Mouse (Mus musculus): ENCODE data around the gene Pef1. TPM values are rescaled to one million over a fixed set of nuclear protein-coding genes. Genes with fewer than 3 reads are reported as not detected.

The Pef1 gene
- polyA plus RNA-seq, 1 experiment from 2014 or later = 64.7 TPM

DNA sequence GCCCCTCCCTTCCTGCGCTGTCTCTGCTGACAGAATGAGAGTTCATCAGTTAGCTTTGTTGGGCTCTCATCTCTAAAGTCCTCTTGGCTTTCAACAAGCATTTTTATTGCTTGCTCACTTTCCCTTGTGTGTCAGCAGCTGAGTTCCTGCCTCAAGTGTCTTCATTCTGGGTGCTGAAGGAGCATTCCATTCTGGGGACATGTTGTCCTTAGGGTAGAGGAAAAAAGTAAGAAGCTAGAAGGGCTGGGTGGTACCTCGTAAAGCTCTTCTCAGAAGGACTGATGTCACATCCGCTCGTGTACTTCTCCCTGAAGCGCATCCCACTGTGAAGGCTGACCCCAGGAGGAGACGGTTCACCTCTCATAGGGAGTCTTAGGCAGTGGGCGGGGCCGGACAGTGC, 19.2 kb downstream of the Pef1 start:
- H3K9me3 ChIP-seq = no peaks in the 10 kb centered on the region
- no peak for ATAC-seq (ENCODE audit: insufficient number of reproducible peaks, insufficient read depth, low FRiP score, low TSS enrichment, low read depth)
- 76% methylated on average over 8 of the region's 8 CpGs for WGBS

DNA sequence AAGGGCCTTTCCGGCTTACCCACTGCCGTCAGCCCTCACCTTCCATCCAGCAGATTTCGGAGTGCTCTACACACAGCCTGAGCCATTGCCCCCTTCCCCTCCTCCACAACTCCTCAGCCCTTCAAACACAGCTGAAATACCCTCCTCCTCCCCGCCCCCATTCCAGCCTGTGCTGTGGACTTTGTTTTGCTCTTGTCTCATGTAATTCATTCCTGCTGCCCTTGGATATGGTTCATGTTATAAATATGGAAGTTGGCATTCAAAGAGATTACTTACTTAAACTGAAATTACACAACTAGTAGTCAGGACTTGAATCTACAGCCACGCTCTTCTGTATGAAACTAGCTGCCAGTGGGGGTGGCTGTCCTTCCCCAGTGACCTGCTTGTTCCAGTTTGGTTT, 20.7 kb downstream of the Pef1 start:
- ATAC-seq (ENCODE audit: insufficient number of reproducible peaks, insufficient read depth, low FRiP score, low TSS enrichment, low read depth) = no peak
- Histone ChIP-seq H3K4me1 (replicated peaks) (no peaks in the 10 kb centered on the region), H3K9ac (replicated peaks) (no peak overlapping the region), H3K4me2 (no peak overlapping the region), H3K9me3 (no peaks in the 10 kb centered on the region), H3K4me3 (replicated peaks) (no peak overlapping the region), H3K27me3 (no peaks in the 10 kb centered on the region), H3K36me3 (peaks cover 72% of the 10 kb centered on the region), H3K27ac (no peak overlapping the region)
- WGBS = 91% methylated on average over 5 of the region's 5 CpGs

More for the DNA sequence above, 19.2 kb downstream of the Pef1 start:
- H3K9ac ChIP-seq (replicated peaks) = no peak overlapping the region
- H3K4me1 ChIP-seq (replicated peaks) = no peaks in the 10 kb centered on the region
- H3K27me3 ChIP-seq = no peaks in the 10 kb centered on the region
- H3K27ac ChIP-seq = no peak overlapping the region
- H3K4me2 ChIP-seq = no peak overlapping the region
- peaks cover 64% of the 10 kb centered on the region for H3K36me3 ChIP-seq
- H3K4me3 ChIP-seq (replicated peaks) = no peak overlapping the region

DNA sequence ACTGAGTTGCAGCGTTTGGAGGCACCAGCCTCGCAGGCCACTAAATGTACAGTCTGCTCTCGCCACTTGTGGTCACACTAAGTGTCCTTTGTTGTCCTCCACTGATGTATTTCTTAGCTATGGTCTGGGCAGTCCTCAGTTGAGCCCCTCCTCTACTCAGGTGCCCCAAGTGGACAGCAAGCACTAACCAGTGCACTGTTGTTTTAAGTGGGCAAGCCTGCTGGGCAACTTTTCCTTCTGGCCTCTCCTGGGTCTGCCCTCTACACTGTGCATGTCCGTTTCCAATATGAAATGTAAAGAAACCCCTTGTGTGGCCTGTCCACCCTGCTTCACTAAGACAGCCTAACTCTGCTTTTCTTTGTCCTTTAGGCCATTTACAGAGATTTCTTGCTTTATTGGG, 21.8 kb downstream of the Pef1 start:
- peaks cover 79% of the 10 kb centered on the region for H3K36me3 ChIP-seq
- no peak overlapping the region for H3K27ac ChIP-seq
- no peak overlapping the region for H3K4me3 ChIP-seq (replicated peaks)
- ATAC-seq (ENCODE audit: insufficient number of reproducible peaks, insufficient read depth, low FRiP score, low TSS enrichment, low read depth) = no peak
- H3K4me2 ChIP-seq = no peak overlapping the region
- no peak overlapping the region for H3K9ac ChIP-seq (replicated peaks)
- WGBS = 91% methylated on average over 4 of the region's 4 CpGs
- H3K27me3 ChIP-seq = no peaks in the 10 kb centered on the region
- H3K9me3 ChIP-seq = no peaks in the 10 kb centered on the region
- no peaks in the 10 kb centered on the region for H3K4me1 ChIP-seq (replicated peaks)

DNA sequence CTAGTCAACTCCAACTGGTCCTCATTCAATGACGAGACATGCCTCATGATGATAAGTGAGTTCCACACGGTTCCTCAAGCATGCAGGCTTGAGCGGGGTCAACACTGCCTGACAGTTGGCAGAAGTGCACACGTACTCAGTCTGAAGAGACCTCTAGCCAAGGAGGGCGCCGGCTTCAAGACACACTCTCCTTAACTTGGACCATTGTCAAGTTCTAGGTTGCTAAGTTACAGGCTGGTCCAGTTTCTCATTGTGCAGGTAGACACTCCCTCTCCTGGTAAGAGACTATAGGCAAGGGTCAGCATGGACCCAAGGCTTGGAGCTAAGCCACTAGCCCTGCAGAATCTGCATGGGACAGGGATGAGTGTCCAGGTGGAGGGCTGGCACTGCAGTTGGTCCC, 22.8 kb downstream of the Pef1 start:
- ATAC-seq (ENCODE audit: insufficient number of reproducible peaks, insufficient read depth, low FRiP score, low TSS enrichment, low read depth) = no peak
- no peaks in the 10 kb centered on the region; the same call in 1 of the 2 replicates for H3K27me3 ChIP-seq
- H3K27ac ChIP-seq = no peak overlapping the region
- WGBS = 95% methylated on average over 6 of the region's 6 CpGs
- no peak overlapping the region for H3K4me2 ChIP-seq
- no peak overlapping the region for H3K9ac ChIP-seq (replicated peaks)
- H3K4me1 ChIP-seq (replicated peaks) = peaks cover 1% of the 10 kb centered on the region; the same call in 1 of the 2 replicates
- H3K9me3 ChIP-seq = no peaks in the 10 kb centered on the region
- H3K36me3 ChIP-seq = peaks cover 79% of the 10 kb centered on the region
- no peak overlapping the region for H3K4me3 ChIP-seq (replicated peaks)

DNA sequence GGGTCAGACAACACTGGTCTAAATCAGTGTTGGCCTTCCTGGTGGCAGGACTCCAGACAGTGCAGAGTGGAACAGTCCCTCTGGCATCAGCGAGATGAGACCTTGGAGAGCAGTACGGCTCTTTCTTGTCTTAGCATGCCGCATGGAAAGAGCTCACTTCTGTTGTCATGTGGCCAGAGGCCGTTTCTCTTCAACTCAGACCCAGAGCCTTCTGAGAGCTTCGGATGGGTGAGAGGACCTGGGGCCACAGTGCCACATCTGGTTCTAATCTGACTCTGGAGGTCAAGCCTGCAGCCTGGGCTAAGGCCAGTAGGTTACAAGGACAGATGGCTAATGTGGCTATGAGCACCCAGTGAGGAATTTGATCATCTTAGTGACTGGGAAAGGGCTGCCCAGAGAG, 23.6 kb downstream of the Pef1 start:
- Histone ChIP-seq H3K4me2 (no peak overlapping the region), H3K4me3 (replicated peaks) (no peak overlapping the region), H3K9ac (replicated peaks) (no peak overlapping the region), H3K36me3 (peaks cover 79% of the 10 kb centered on the region), H3K27ac (no peak overlapping the region), H3K27me3 (no peaks in the 10 kb centered on the region; the same call in 1 of the 2 replicates), H3K9me3 (no peaks in the 10 kb centered on the region), H3K4me1 (replicated peaks) (peaks cover 9% of the 10 kb centered on the region; the same call in 1 of the 2 replicates)
- WGBS = 39% methylated on average over 5 of the region's 5 CpGs
- no peak for ATAC-seq (ENCODE audit: insufficient number of reproducible peaks, insufficient read depth, low FRiP score, low TSS enrichment, low read depth)

DNA sequence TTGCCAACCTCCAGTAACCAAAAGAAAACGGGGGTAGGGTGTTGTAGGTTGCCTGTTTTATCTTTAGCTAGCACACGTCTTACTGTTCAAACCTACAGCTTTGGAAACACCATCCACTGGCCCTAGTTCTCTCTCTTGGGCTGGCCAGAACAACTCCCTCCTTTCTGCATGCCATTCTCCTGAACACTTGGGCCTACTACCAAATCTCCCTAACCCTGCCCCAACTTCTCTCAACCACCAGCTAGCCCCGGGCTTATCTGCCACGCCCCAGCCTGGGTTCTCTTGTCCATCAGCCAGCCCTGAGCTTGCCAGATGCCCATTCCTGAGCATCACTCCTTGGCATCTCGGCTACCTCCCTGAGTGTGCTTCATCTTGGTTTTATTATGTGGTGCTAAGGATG, 26.5 kb downstream of the Pef1 start:
- no peak overlapping the region for H3K27ac ChIP-seq
- no peak for ATAC-seq (ENCODE audit: insufficient number of reproducible peaks, insufficient read depth, low FRiP score, low TSS enrichment, low read depth)
- 86% methylated on average over 5 of the region's 5 CpGs for WGBS
- H3K27me3 ChIP-seq = no peaks in the 10 kb centered on the region; the same call in 1 of the 2 replicates
- H3K4me2 ChIP-seq = no peak overlapping the region
- peaks cover 49% of the 10 kb centered on the region for H3K36me3 ChIP-seq
- no peak overlapping the region for H3K9ac ChIP-seq (replicated peaks)
- H3K4me3 ChIP-seq (replicated peaks) = no peak overlapping the region
- H3K4me1 ChIP-seq (replicated peaks) = peaks cover 13% of the 10 kb centered on the region; the same call in 1 of the 2 replicates
- H3K9me3 ChIP-seq = no peaks in the 10 kb centered on the region

DNA sequence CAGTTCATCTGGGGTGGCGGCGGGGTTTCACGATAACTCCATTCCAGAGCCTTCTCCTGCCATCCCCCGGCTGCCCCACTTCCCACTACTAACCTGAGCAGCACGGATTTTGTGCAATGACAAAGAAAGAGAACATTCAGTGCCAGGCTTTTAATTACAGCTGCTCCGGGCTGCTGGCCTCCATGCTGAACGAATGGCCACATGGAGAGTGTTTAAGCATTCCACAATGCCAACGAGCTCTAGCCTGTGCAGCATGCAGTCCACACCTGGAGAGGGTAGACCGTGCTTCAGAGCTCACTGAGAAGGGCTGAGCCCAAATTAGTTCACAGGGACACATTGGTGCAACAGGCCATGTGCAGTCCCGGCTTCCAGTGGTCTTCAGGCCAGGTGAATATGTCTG, 27.7 kb downstream of the Pef1 start:
- Histone ChIP-seq H3K4me3 (replicated peaks) (no peak overlapping the region), H3K4me2 (no peak overlapping the region), H3K27me3 (no peaks in the 10 kb centered on the region; the same call in 1 of the 2 replicates), H3K9me3 (no peaks in the 10 kb centered on the region), H3K4me1 (replicated peaks) (peaks cover 18% of the 10 kb centered on the region; the same call in 1 of the 2 replicates), H3K9ac (replicated peaks) (0 out of 2 replicates have a peak overlapping the region, but pooled peaks have one; percentile 23), H3K36me3 (peaks cover 37% of the 10 kb centered on the region), H3K27ac (no peak overlapping the region)
- 76% methylated on average over 10 of the region's 10 CpGs for WGBS
- no peak for ATAC-seq (ENCODE audit: insufficient number of reproducible peaks, insufficient read depth, low FRiP score, low TSS enrichment, low read depth)

DNA sequence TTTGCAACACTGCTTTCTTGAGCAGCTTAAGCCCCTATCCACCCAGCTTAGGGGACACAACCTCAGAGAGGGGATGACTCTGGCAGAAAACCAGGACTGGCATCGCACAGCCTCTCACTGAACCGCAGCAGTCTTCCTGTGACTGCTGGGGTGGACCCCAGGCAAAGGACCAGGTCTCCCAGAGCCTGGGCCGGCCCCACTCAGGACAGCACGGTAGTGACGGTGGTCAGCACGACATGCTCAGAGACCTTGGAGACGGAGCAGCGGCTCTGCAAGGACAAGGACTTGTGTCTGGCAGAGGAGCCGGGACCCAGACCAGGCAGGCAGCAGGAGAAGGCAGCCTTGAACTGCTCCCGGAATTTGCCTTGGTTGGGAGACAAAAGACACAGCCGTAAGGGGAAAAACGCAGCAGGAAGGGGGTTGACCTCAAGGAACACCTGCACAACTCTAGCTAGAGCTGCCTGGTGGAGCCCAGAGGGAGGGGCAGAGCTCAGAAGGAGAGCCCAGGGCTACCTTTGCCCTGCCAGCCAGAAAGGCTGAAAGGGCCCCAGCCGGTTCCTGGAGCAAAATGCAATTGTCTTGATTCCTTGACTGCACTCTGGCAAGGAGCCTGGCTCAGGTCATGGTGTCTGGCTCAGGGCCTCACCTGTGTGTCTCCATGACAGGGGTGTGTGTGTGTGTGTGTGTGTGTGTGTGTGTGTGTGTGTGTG, 28.4 kb downstream of the Pef1 start:
- Histone ChIP-seq H3K4me2 (no peak overlapping the region), H3K27ac (no peak overlapping the region), H3K9me3 (no peaks in the 10 kb centered on the region), H3K4me3 (replicated peaks) (no peak overlapping the region), H3K36me3 (peaks cover 30% of the 10 kb centered on the region), H3K27me3 (no peaks in the 10 kb centered on the region; the same call in 1 of the 2 replicates), H3K4me1 (replicated peaks) (peaks cover 18% of the 10 kb centered on the region; the same call in 1 of the 2 replicates), H3K9ac (replicated peaks) (peak overlapping the region; percentile 23; the same call in 1 of the 2 replicates)
- 59% methylated on average over 13 of the region's 13 CpGs for WGBS
- ATAC-seq (ENCODE audit: insufficient number of reproducible peaks, insufficient read depth, low FRiP score, low TSS enrichment, low read depth) = no peak

DNA sequence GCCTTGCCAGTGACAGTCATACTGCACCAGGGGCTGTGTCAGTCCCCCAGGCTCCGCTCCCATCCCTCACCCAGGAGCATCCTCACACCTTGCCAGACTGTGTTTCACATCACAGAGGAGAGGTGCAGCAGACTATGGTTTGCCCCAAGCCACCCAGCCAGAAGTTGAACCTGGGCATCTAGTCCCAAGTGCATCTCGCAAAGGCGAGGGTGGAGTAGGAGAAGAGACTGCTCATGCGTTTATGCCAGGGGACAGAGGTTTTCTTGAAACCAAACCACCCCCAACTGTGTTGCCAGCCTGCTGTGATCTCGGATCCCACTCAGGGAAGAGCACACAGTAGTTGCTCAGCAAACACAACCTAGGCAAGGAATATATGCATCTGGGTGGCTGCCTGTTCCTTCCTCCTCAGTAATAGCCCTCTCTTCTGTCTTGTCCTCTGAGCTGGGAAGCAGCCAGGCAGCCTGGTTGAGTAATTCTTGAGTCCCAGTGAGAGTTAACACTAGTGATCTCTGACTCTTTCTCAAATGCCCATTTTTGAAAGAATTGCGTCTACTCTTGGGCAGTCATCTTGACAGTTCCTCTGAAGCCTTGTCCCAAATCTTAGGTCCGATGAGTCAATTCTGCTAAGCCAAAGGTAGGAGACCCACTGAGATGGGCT, 29.2 kb downstream of the Pef1 start:
- Histone ChIP-seq H3K36me3 (peaks cover 22% of the 10 kb centered on the region), H3K9ac (replicated peaks) (no peak overlapping the region), H3K9me3 (no peaks in the 10 kb centered on the region), H3K4me3 (replicated peaks) (no peak overlapping the region), H3K4me2 (no peak overlapping the region), H3K4me1 (replicated peaks) (peaks cover 18% of the 10 kb centered on the region; the same call in 1 of the 2 replicates), H3K27me3 (peaks cover 5% of the 10 kb centered on the region), H3K27ac (no peak overlapping the region)
- 90% methylated on average over 7 of the region's 7 CpGs for WGBS
- ATAC-seq (ENCODE audit: insufficient number of reproducible peaks, insufficient read depth, low FRiP score, low TSS enrichment, low read depth) = no peak

DNA sequence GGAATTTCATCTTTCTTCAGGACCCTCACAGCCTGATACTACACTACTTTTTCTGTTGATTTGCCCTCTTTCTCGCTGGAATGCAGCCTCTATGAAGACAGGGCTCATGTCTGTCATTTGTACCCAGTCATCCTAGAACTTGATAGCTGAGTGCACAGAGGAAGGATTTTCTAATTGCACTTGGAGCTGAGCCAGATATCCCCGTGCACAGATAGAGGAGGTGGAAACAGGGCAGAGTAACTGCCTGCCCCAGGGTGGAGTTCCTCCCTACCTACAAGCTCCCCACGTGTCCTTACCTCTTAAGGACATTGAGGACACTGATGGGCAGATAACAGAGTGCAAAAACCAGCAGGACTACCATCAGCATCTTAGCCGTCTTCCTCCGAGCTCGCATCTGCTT, 31.0 kb downstream of the Pef1 start:
- H3K9me3 ChIP-seq = no peaks in the 10 kb centered on the region
- H3K4me1 ChIP-seq (replicated peaks) = peaks cover 18% of the 10 kb centered on the region; the same call in 1 of the 2 replicates
- 67% methylated on average over 6 of the region's 6 CpGs for WGBS
- no peak overlapping the region for H3K4me3 ChIP-seq (replicated peaks)
- ATAC-seq (ENCODE audit: insufficient number of reproducible peaks, insufficient read depth, low FRiP score, low TSS enrichment, low read depth) = no peak
- no peak overlapping the region for H3K27ac ChIP-seq
- peaks cover 23% of the 10 kb centered on the region for H3K27me3 ChIP-seq
- no peak overlapping the region for H3K4me2 ChIP-seq
- H3K9ac ChIP-seq (replicated peaks) = no peak overlapping the region
- H3K36me3 ChIP-seq = peaks cover 4% of the 10 kb centered on the region; the same call in 1 of the 2 replicates

DNA sequence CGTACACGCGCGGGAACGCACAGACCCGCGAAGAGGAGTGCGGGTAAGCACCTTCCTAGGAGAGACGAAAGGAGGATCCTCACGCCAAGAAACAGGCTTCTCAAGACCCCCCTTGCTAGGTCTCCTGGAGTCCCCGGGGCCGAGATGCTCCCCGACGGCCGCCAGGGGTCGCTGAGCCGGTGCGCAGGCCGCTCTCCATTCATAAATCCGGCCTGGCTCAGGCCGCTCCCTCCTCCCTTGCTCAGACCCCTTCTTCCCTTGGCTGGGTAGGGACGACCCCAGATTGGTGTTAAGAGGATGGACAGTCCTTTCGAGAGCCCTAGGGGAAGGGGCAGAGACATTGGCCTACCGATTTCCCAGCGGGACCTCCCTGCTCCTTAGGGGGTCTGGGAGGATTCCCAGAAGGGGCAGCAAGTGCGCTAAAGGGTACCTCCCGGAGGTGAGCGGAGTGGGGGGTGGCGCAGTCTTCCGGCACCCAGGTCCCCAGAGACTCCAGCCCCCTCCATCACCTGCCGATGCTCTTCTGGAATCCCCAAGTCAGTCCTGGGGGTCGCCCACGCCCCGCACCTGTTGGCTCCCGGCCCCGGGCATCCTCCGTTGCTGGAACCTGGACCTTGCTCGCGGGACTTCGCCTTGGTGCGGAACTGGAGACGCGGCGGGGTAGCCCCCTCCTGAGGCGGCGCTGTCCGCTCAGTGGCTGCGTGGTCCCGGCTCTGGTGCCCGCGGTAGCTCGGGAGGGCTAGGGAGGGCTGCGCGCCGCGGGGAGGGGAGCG, 36.3 kb downstream of the Pef1 start:
- Histone ChIP-seq H3K9ac (replicated peaks) (peak overlapping the region; percentile 50), H3K27me3 (peaks cover 70% of the 10 kb centered on the region)
- peak; percentile 62 for ATAC-seq (ENCODE audit: insufficient number of reproducible peaks, insufficient read depth, low FRiP score, low TSS enrichment, low read depth)

More for the DNA sequence above, 36.3 kb downstream of the Pef1 start:
- Histone ChIP-seq H3K4me1 (replicated peaks) (peaks cover 13% of the 10 kb centered on the region), H3K27ac (no peak overlapping the region), H3K9me3 (no peaks in the 10 kb centered on the region), H3K4me2 (peak overlapping the region; percentile 75), H3K4me3 (replicated peaks) (peak overlapping the region; percentile 42), H3K36me3 (no peaks in the 10 kb centered on the region)
- WGBS = under 1% methylated on average over 57 of the region's 57 CpGs
